Mouse (Mus musculus) gastrocnemius, postnatal 10 days (tissue): ENCODE data around the gene Gm20906. TPM values are rescaled to one million over a fixed set of nuclear protein-coding genes. Genes with fewer than 3 reads are reported as not detected.
"Not testable (repeated sequence)": the region's sequence is repeated elsewhere in the genome, so short reads cannot be mapped to it uniquely, and the experiment has no call there.

Source experiments
- DNase-seq: peaks from one replicate; pipeline ENCODE4 v3.0.0; 2021; ENCODE audit warnings: mixed read lengths
- long read RNA-seq, 2 experiments: library from polyadenylated mRNA; stranded (forward); transcript quantifications; one replicate each; pipeline ENCODE4 v2.0.0; 2021
- total RNA-seq, 2 experiments: library from RNA; stranded (reverse); gene quantifications; 2 replicates each; pipeline ENCODE4 v1.2.3; 2021

The Gm20906 gene
- not detected for total RNA-seq
- long read RNA-seq, experiment 1, result 0 reads
- long read RNA-seq, experiment 2, result 0 reads

- DNase-seq, result not testable (repeated sequence)
Observed at GRCm38 (mm10) chrY:87550666-87551065, at the start of gene Gm20906. TSS of gene Gm20906 (plus strand) at chrY:87550966.
